Mouse (Mus musculus) small intestine, adult 10 weeks (tissue): ENCODE data around the gene Pdzd9. TPM values are rescaled to one million over a fixed set of nuclear protein-coding genes. Genes with fewer than 3 reads are reported as not detected.

Experiments used
- polyA plus RNA-seq: library from polyadenylated mRNA; stranded (reverse); fragments of 350-450 nt; fragmentation: Illumina TruSeq; extraction: RNeasy Lipid Tissue Mini Kit (QIAGEN cat#74804); gene quantifications from one replicate; pipeline ENCODE4 v1.2.3, GENCODE M21; 2014; ENCODE audit warnings: low replicate concordance

Gene Pdzd9
- not detected for polyA plus RNA-seq

GRCm38 (mm10) chr7:120670153-120670875 is at the start of gene Pdzd9:
TSS of gene Pdzd9 (minus strand) at chr7:120670343.

GRCm38 (mm10) chr7:120677001-120677643 is 7.0 kb upstream of the Pdzd9 start, which contains the start of gene Mosmo:
TSS of gene Mosmo (plus strand) at chr7:120677618.

GRCm38 (mm10) chr7:120634711-120635361 is 35.3 kb downstream of the Pdzd9 start, which contains the start of gene Uqcrc2:
TSS of gene Uqcrc2 (plus strand) at chr7:120635176.

Other genes with a start within 250 kb of the Pdzd9 start
- gene Uqcrc2, start 35.2 kb downstream of the Pdzd9 start, polyA plus RNA-seq = 730 TPM
- gene Mosmo, start 7.3 kb upstream of the Pdzd9 start, polyA plus RNA-seq = 23.7 TPM
- not detected for gene Vwa3a, start 69.0 kb upstream of the Pdzd9 start, polyA plus RNA-seq
- gene Gm5737, start 142.0 kb upstream of the Pdzd9 start, polyA plus RNA-seq = not detected
- gene Eef2k, start 172.5 kb upstream of the Pdzd9 start, polyA plus RNA-seq = 2.9 TPM
- gene Polr3e, start 247.4 kb upstream of the Pdzd9 start, polyA plus RNA-seq = 7.6 TPM